Mouse (Mus musculus) CH12F3 (cell line): ENCODE data around the gene Trpm5.

Experiments used
- in situ Hi-C: fragments of 300-500 bp; cut with MboI; formaldehyde crosslinking; loops from 2 replicates; pipeline ENCODE4 v1.14.3; 2020; ENCODE audit warnings: low sequenced_read_pairs

Trpm5 gene

GRCm38 (mm10) chr7:143094592-143095553 lies at the start of gene Trpm5:
Gene Trpm5, minus strand, starts transcription at chr7:143094642.
- in situ Hi-C loops, result loop anchor here (25.0 kb wide), 1 partner anchor 183 kb away; no protein-coding TSS in a partner anchor

- in situ Hi-C loops, result no loop called here
Observed at GRCm38 (mm10) chr7:143142680-143143079, 48.2 kb upstream of the Trpm5 start.

- in situ Hi-C loops, result no loop called here
Observed at GRCm38 (mm10) chr7:143139932-143140331, 45.5 kb upstream of the Trpm5 start.

- in situ Hi-C loops, result no loop called here
Observed at GRCm38 (mm10) chr7:143138789-143139188, 44.3 kb upstream of the Trpm5 start.

- in situ Hi-C loops, result no loop called here
Observed at GRCm38 (mm10) chr7:143136561-143136960, 42.1 kb upstream of the Trpm5 start.

- in situ Hi-C loops, result no loop called here
Observed at GRCm38 (mm10) chr7:143136125-143136524, 41.7 kb upstream of the Trpm5 start.

- in situ Hi-C loops, result no loop called here
Observed at GRCm38 (mm10) chr7:143132815-143133214, 38.4 kb upstream of the Trpm5 start.

GRCm38 (mm10) chr7:143124902-143125301 lies 30.5 kb upstream of the Trpm5 start:
- in situ Hi-C loops, result no loop called here

- in situ Hi-C loops, result no loop called here
Observed at GRCm38 (mm10) chr7:143123876-143124669, 29.6 kb upstream of the Trpm5 start.

- in situ Hi-C loops, result no loop called here
Observed at GRCm38 (mm10) chr7:143122191-143122590, 27.7 kb upstream of the Trpm5 start.

GRCm38 (mm10) chr7:143119826-143120225 lies 25.4 kb upstream of the Trpm5 start:
- in situ Hi-C loops, result no loop called here

- in situ Hi-C loops, result no loop called here
Observed at GRCm38 (mm10) chr7:143119407-143119806, 25.0 kb upstream of the Trpm5 start.

- in situ Hi-C loops, result no loop called here
Observed at GRCm38 (mm10) chr7:143116521-143116920, 22.1 kb upstream of the Trpm5 start.

- in situ Hi-C loops, result no loop called here
Observed at GRCm38 (mm10) chr7:143114773-143115172, 20.3 kb upstream of the Trpm5 start.

- in situ Hi-C loops, result no loop called here
Observed at GRCm38 (mm10) chr7:143112395-143112794, 18.0 kb upstream of the Trpm5 start.

GRCm38 (mm10) chr7:143111719-143112118 lies 17.3 kb upstream of the Trpm5 start:
- in situ Hi-C loops, result no loop called here

- in situ Hi-C loops, result no loop called here
Observed at GRCm38 (mm10) chr7:143110803-143111202, 16.4 kb upstream of the Trpm5 start.

- in situ Hi-C loops, result no loop called here
Observed at GRCm38 (mm10) chr7:143109696-143110095, 15.3 kb upstream of the Trpm5 start.

- in situ Hi-C loops, result no loop called here
Observed at GRCm38 (mm10) chr7:143108996-143109660, 14.7 kb upstream of the Trpm5 start.

GRCm38 (mm10) chr7:143108200-143108599 lies 13.8 kb upstream of the Trpm5 start:
- in situ Hi-C loops, result no loop called here
